Comparison of ENCODE assay signal across 25 mouse cellular contexts in the genomic region with DNA sequence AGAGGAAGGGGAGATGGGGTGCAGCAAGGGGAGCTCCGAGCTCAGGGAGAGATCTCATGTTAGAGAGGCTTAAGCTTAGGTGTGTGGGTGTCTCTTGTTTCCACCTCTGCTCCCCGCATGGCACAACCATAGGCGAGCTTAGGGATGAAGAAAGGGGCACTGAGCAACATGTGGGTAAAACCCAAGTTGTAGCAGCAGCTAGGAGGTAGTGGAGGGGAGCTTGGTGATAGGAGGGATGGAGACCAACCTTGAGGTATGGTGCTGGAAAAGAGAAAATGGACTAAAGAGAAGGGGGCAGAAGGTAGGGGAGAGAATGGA. TPM values are rescaled to one million over a fixed set of nuclear protein-coding genes. Genes with fewer than 3 reads are reported as not detected.
DNase-seq lines count a peak whose midpoint lies in the region; ATAC-seq and TF ChIP-seq lines count a peak whose summit lies in the region.
"Had no signal": no experiment of that assay in that cellular context is flagged by ENCODE, and none has a peak within 500 bp of the region (broad histone marks: within the 10 kb centered on the region; RNA-seq: fewer than 3 reads in every experiment).

No protein-coding gene starts in this region.

- no peak overlapping the region for H3K4me3 ChIP-seq in heart, adult 2 months
- H3K4me3 ChIP-seq in heart, postnatal 0 days (ENCODE audit: low read depth, low read length): no peak overlapping the region
- H3K4me3 ChIP-seq in MEL (ENCODE audit: control insufficient read depth in 1 of 2, insufficient read depth in 1 of 2, low read depth in 2 of 2, low read length in 2 of 2): peak overlapping the region in 1 of 2 experiments; percentile 64; a peak in 2 of 4 replicates
- 0 out of 2 replicates have a peak overlapping the region, but pooled peaks have one; percentile 2 for H3K4me3 ChIP-seq in brown adipose tissue, adult 24 weeks (ENCODE audit: insufficient read depth, low read depth, low read length)
- H3K4me3 ChIP-seq: embryonic facial prominence, embryonic 12.5 days; embryonic facial prominence, embryonic 15.5 days; hindbrain, embryonic 10.5 days had no signal

- no peak for TF ChIP-seq POLR2A in heart, adult 2 months (IDR thresholded peaks at IDR 0.05; ENCODE audit: insufficient read depth, low read depth, low read length)
- no peak for TF ChIP-seq POLR2A in MEL (IDR thresholded peaks at IDR 0.05; ENCODE audit: control insufficient read depth in 1 of 2, insufficient read depth in 1 of 2, low read depth in 1 of 2, low read length in 2 of 2, poor library complexity in 1 of 2)

- no peak for TF ChIP-seq CTCF in heart, adult 2 months (IDR thresholded peaks at IDR 0.05)
- no peak for TF ChIP-seq CTCF in heart, postnatal 0 days (IDR thresholded peaks at IDR 0.05; ENCODE audit: low read depth)
- no peak for TF ChIP-seq CTCF in MEL (IDR thresholded peaks at IDR 0.05 in 2 of 3, conservative IDR thresholded peaks at IDR 0.05 in 1 of 3; ENCODE audit: control insufficient read depth in 1 of 3, insufficient read depth in 1 of 3, low read depth in 2 of 3, low read length in 3 of 3, poor library complexity in 1 of 3, severe bottlenecking in 1 of 3)

- H3K79me2 ChIP-seq in heart, adult 2 months (replicated peaks; ENCODE audit: control insufficient read depth, insufficient read depth, low read length): no peaks in the 10 kb centered on the region
- no peaks in the 10 kb centered on the region for H3K79me2 ChIP-seq in MEL (ENCODE audit: control insufficient read depth, insufficient read depth, low read length, poor library complexity)

- intact Hi-C loops in heart, adult 2 months (cut with DNase I): loop anchor here (5.0 kb wide), 1 partner anchor 32 kb away; no protein-coding TSS in a partner anchor
- intact Hi-C loops in heart, postnatal 14 days (cut with DNase I): no loop called here

- no peak overlapping the region for H3K4me2 ChIP-seq in heart, postnatal 0 days (ENCODE audit: low read depth, low read length)
- H3K4me2 ChIP-seq: embryonic facial prominence, embryonic 12.5 days; embryonic facial prominence, embryonic 15.5 days; heart, embryonic 11.5 days; hindbrain, embryonic 14.5 days had no signal

- H3K9me3 ChIP-seq in heart, postnatal 0 days (replicated peaks; ENCODE audit: control insufficient read depth, low read length): no peaks in the 10 kb centered on the region
- no peaks in the 10 kb centered on the region for H3K9me3 ChIP-seq in MEL (replicated peaks; ENCODE audit: insufficient read depth, low read length)
- H3K9me3 ChIP-seq: embryonic facial prominence, embryonic 12.5 days; embryonic facial prominence, embryonic 15.5 days; hindbrain, embryonic 10.5 days had no signal

- 65% methylated on average over 3 of the region's 3 CpGs for WGBS in heart, adult 2 months
- WGBS in heart, postnatal 0 days: 52% methylated on average over 3 of the region's 3 CpGs

- H3K9ac ChIP-seq in heart, adult 2 months (ENCODE audit: low read depth, low read length): no peak overlapping the region
- H3K9ac ChIP-seq in heart, postnatal 0 days (replicated peaks; ENCODE audit: low read depth, low read length): no peak overlapping the region
- peak overlapping the region; percentile 21 for H3K9ac ChIP-seq in MEL (ENCODE audit: control insufficient read depth, low read depth, low read length, poor library complexity, severe bottlenecking)
- H3K9ac ChIP-seq: embryonic facial prominence, embryonic 12.5 days; embryonic facial prominence, embryonic 15.5 days; forebrain, postnatal 0 days; hindbrain, embryonic 14.5 days had no signal

- peaks cover 31% of the 10 kb centered on the region for H3K4me1 ChIP-seq in heart, adult 2 months (ENCODE audit: control insufficient read depth, insufficient read depth, low read length)
- peaks cover 27% of the 10 kb centered on the region for H3K4me1 ChIP-seq in heart, postnatal 0 days (ENCODE audit: control insufficient read depth, insufficient read depth)
- peaks cover 0 to 23% of the 10 kb centered on the region in 2 experiments; a peak in 3 of 4 replicates for H3K4me1 ChIP-seq in MEL (ENCODE audit: control insufficient read depth in 1 of 2, insufficient read depth in 2 of 2, low read length in 2 of 2)
- H3K4me1 ChIP-seq in brown adipose tissue, adult 24 weeks (ENCODE audit: control insufficient read depth, insufficient read depth, insufficient read length, low read length): peaks cover 14% of the 10 kb centered on the region

- no peak for ATAC-seq in heart, postnatal 0 days (ENCODE audit: insufficient read depth, low read depth)
- ATAC-seq in frontal cortex, adult (ENCODE audit: low TSS enrichment): no peak
- ATAC-seq: activated CD4-positive, CD25-positive, alpha-beta regulatory T cell, adult 4 months; CD4-positive, CD25-positive, alpha-beta regulatory T cell, adult 4 months; forebrain, embryonic 14.5 days; forebrain, postnatal 0 days; hindbrain, postnatal 0 days; inflammation-experienced regulatory T-cells, adult 6 months had no signal

- no peak for DNase-seq in heart, adult 2 months
- DNase-seq in heart, postnatal 14 days: no peak
- DNase-seq in heart, postnatal 0 days (ENCODE audit: low spot score): no peak
- DNase-seq in heart, postnatal 4 days: no peak
- peak; percentile 41 for DNase-seq in MEL (ENCODE audit: low read depth, low spot score)
- DNase-seq: adrenal gland, adult 8-10 months; adrenal gland, postnatal 25 days; cerebellum, adult 18-20 months; cerebellum, adult 9-10 months; forebrain, postnatal 0 days; gastrocnemius, postnatal 10 days; kidney, adult 18-20 months had no signal

- no peak for TF ChIP-seq RAD21 in MEL (IDR thresholded peaks at IDR 0.05; ENCODE audit: low read depth, low read length)

- peak overlapping the region; percentile 85 for H3K27ac ChIP-seq in heart, adult 2 months
- 0 out of 2 replicates have a peak overlapping the region, but pooled peaks have one; percentile 26 for H3K27ac ChIP-seq in heart, postnatal 0 days (ENCODE audit: low read depth)
- H3K27ac ChIP-seq in MEL (ENCODE audit: control insufficient read depth, low read depth, low read length): 0 out of 2 replicates have a peak overlapping the region, but pooled peaks have one; percentile 6
- H3K27ac ChIP-seq in brown adipose tissue, adult 24 weeks (replicated peaks; ENCODE audit: low read depth, low read length): peak overlapping the region; percentile 33
- H3K27ac ChIP-seq: embryonic facial prominence, embryonic 12.5 days; embryonic facial prominence, embryonic 15.5 days; hindbrain, embryonic 10.5 days; hindbrain, embryonic 14.5 days; hindbrain, postnatal 0 days had no signal

- no peaks in the 10 kb centered on the region for H3K36me3 ChIP-seq in heart, adult 2 months (ENCODE audit: control insufficient read depth, insufficient read depth, low read length)
- no peaks in the 10 kb centered on the region for H3K36me3 ChIP-seq in heart, postnatal 0 days (replicated peaks; ENCODE audit: control insufficient read depth, insufficient read depth, low read length)
- peaks cover 0 to 3% of the 10 kb centered on the region in 2 experiments; a peak in 1 of 4 replicates for H3K36me3 ChIP-seq in MEL (ENCODE audit: control insufficient read depth in 1 of 2, insufficient read depth in 2 of 2, low read length in 2 of 2)
- H3K36me3 ChIP-seq: embryonic facial prominence, embryonic 12.5 days had no signal

- H3K27me3 ChIP-seq in heart, adult 2 months (ENCODE audit: control insufficient read depth, insufficient read depth, low read length): no peaks in the 10 kb centered on the region
- H3K27me3 ChIP-seq in heart, postnatal 0 days (ENCODE audit: control insufficient read depth, insufficient read depth, low read length): peaks cover 12% of the 10 kb centered on the region; the same call in 1 of the 2 replicates
- H3K27me3 ChIP-seq in MEL (ENCODE audit: control insufficient read depth in 1 of 2, insufficient read depth in 2 of 2, low read length in 2 of 2): no peaks in the 10 kb centered on the region

- no peak for TF ChIP-seq EP300 in heart, adult 2 months (IDR thresholded peaks at IDR 0.05; ENCODE audit: insufficient read depth, low read depth, low read length)
- TF ChIP-seq EP300 in heart, postnatal 0 days (IDR thresholded peaks at IDR 0.05; ENCODE audit: low read depth): no peak
- TF ChIP-seq EP300 in MEL (IDR thresholded peaks at IDR 0.05; ENCODE audit: low read depth in 1 of 2, low read length in 2 of 2): no peak

RNA-seq across cellular contexts. Expression of a gene that starts 10.5 kb away (rescaled TPM):
- 10 to 100 TPM; 28.5 to 28.8 TPM for total RNA-seq in heart, adult 2 months (2021)
- 27.3 and 32.7 TPM in 2 replicates for polyA plus RNA-seq in heart, adult 2 months (2012; rRNA removed)
- total RNA-seq in heart, postnatal 14 days (2021): 10 to 100 TPM; 48.6 to 56.7 TPM
- total RNA-seq in heart, postnatal 0 days (2014; rRNA removed; ENCODE audit: low replicate concordance): 24.5 and 26.8 TPM in 2 replicates
- 1.8 and 2.0 TPM in 2 replicates for polyA plus RNA-seq in heart, postnatal 0 days (2015; fragmentation: Nextera tagmentation; extraction: Ambion mirVana)
- 10 to 100 TPM; 47.1 to 54.2 TPM for total RNA-seq in heart, postnatal 4 days (2021)
- total RNA-seq in MEL (2012; rRNA removed): 0.16 and 0.27 TPM in 2 replicates
- polyA plus RNA-seq in MEL (2012; ENCODE audit: insufficient read depth in 1 of 2, insufficient read length in 2 of 2, low read depth in 1 of 2, low replicate concordance in 2 of 2, missing spikeins in 1 of 2): under 1 TPM in 1 of 2 experiments, not detected in 1; 0.28 TPM
- polyA plus RNA-seq in brown adipose tissue, adult 24 weeks (2012; ENCODE audit: insufficient read depth, insufficient read length, missing spikeins): 9.7 and 10.1 TPM in 2 replicates
- polyA plus RNA-seq: activated CD4-positive, CD25-positive, alpha-beta regulatory T cell, adult 4 months; CD4-positive, CD25-positive, alpha-beta regulatory T cell, adult 4 months; inflammation-experienced regulatory T-cells, adult 6 months had no signal

RNA-seq across cellular contexts. Expression of a gene that starts 12.9 kb away (rescaled TPM):
- 10 to 100 TPM; 15.3 to 18.4 TPM for total RNA-seq in heart, adult 2 months (2021)
- polyA plus RNA-seq in heart, adult 2 months (2012; rRNA removed): 25.3 and 27.4 TPM in 2 replicates
- total RNA-seq in heart, postnatal 14 days (2021): 10 to 100 TPM; 18.0 to 19.0 TPM
- total RNA-seq in heart, postnatal 0 days (2014; rRNA removed; ENCODE audit: low replicate concordance): 15.8 and 16.6 TPM in 2 replicates
- polyA plus RNA-seq in heart, postnatal 0 days (2015; fragmentation: Nextera tagmentation; extraction: Ambion mirVana): 22.5 and 24.3 TPM in 2 replicates
- total RNA-seq in heart, postnatal 4 days (2021): 10 to 100 TPM; 22.3 to 24.4 TPM
- total RNA-seq in MEL (2012; rRNA removed): 39.6 and 45.3 TPM in 2 replicates
- 100 to 1,000 TPM in 1 of 2 experiments, not detected in 1; 101 TPM for polyA plus RNA-seq in MEL (2012; ENCODE audit: insufficient read depth in 1 of 2, insufficient read length in 2 of 2, low read depth in 1 of 2, low replicate concordance in 2 of 2, missing spikeins in 1 of 2)
- 16.2 and 17.1 TPM in 2 replicates for polyA plus RNA-seq in brown adipose tissue, adult 24 weeks (2012; ENCODE audit: insufficient read depth, insufficient read length, missing spikeins)

RNA-seq across cellular contexts. Expression of a gene that starts 15.3 kb away (rescaled TPM):
- total RNA-seq in heart, adult 2 months (2021): 1 to 10 TPM; 7.9 TPM
- 4.0 and 8.8 TPM in 2 replicates for polyA plus RNA-seq in heart, adult 2 months (2012; rRNA removed)
- 1 to 10 TPM; 8.2 to 8.3 TPM for total RNA-seq in heart, postnatal 14 days (2021)
- 2.6 and 7.1 TPM in 2 replicates for total RNA-seq in heart, postnatal 0 days (2014; rRNA removed; ENCODE audit: low replicate concordance)
- 12.3 and 13.4 TPM in 2 replicates for polyA plus RNA-seq in heart, postnatal 0 days (2015; fragmentation: Nextera tagmentation; extraction: Ambion mirVana)
- 1 to 10 TPM; 6.1 to 9.5 TPM for total RNA-seq in heart, postnatal 4 days (2021)
- 4.4 and 7.0 TPM in 2 replicates for total RNA-seq in MEL (2012; rRNA removed)
- polyA plus RNA-seq in MEL (2012; ENCODE audit: insufficient read depth in 1 of 2, insufficient read length in 2 of 2, low read depth in 1 of 2, low replicate concordance in 2 of 2, missing spikeins in 1 of 2): 1 to 10 TPM in 1 of 2 experiments, not detected in 1; 6.4 TPM
- polyA plus RNA-seq in brown adipose tissue, adult 24 weeks (2012; ENCODE audit: insufficient read depth, insufficient read length, missing spikeins): 11.1 and 26.4 TPM in 2 replicates

RNA-seq across cellular contexts. Expression of a gene that starts 30.5 kb away (rescaled TPM):
- total RNA-seq in heart, adult 2 months (2021): 1 to 10 TPM in 1 of 2 experiments, under 1 TPM in 1; 0.86 to 1.4 TPM
- 2.7 and 7.0 TPM in 2 replicates for polyA plus RNA-seq in heart, adult 2 months (2012; rRNA removed)
- 1 to 10 TPM; 1.9 to 3.1 TPM for total RNA-seq in heart, postnatal 14 days (2021)
- total RNA-seq in heart, postnatal 0 days (2014; rRNA removed; ENCODE audit: low replicate concordance): 0.35 TPM in 1 of 2 replicates, not detected in the other
- 0.16 and 0.19 TPM in 2 replicates for polyA plus RNA-seq in heart, postnatal 0 days (2015; fragmentation: Nextera tagmentation; extraction: Ambion mirVana)
- under 1 TPM; 0.52 to 0.91 TPM for total RNA-seq in heart, postnatal 4 days (2021)
- total RNA-seq in MEL (2012; rRNA removed): not detected in 2 replicates
- 1 to 10 TPM in 1 of 2 experiments, not detected in 1; 1.0 TPM for polyA plus RNA-seq in MEL (2012; ENCODE audit: insufficient read depth in 1 of 2, insufficient read length in 2 of 2, low read depth in 1 of 2, low replicate concordance in 2 of 2, missing spikeins in 1 of 2)
- polyA plus RNA-seq in brown adipose tissue, adult 24 weeks (2012; ENCODE audit: insufficient read depth, insufficient read length, missing spikeins): not detected in 2 replicates
- polyA plus RNA-seq: C2C12; heart, embryonic 11.5 days had no signal

RNA-seq across cellular contexts. Expression of a gene that starts 31.5 kb away (rescaled TPM):
- total RNA-seq in heart, adult 2 months (2021): 10 to 100 TPM; 53.0 to 63.9 TPM
- polyA plus RNA-seq in heart, adult 2 months (2012; rRNA removed): 50.5 and 55.7 TPM in 2 replicates
- 10 to 100 TPM; 42.6 to 43.2 TPM for total RNA-seq in heart, postnatal 14 days (2021)
- 35.7 and 37.4 TPM in 2 replicates for total RNA-seq in heart, postnatal 0 days (2014; rRNA removed; ENCODE audit: low replicate concordance)
- 24.0 and 25.7 TPM in 2 replicates for polyA plus RNA-seq in heart, postnatal 0 days (2015; fragmentation: Nextera tagmentation; extraction: Ambion mirVana)
- 10 to 100 TPM; 37.8 to 41.8 TPM for total RNA-seq in heart, postnatal 4 days (2021)
- total RNA-seq in MEL (2012; rRNA removed): 20.2 and 29.2 TPM in 2 replicates
- polyA plus RNA-seq in MEL (2012; ENCODE audit: insufficient read depth in 1 of 2, insufficient read length in 2 of 2, low read depth in 1 of 2, low replicate concordance in 2 of 2, missing spikeins in 1 of 2): 100 to 1,000 TPM in 1 of 2 experiments, 10 to 100 TPM in 1; 67.1 to 147 TPM
- 30.2 and 32.3 TPM in 2 replicates for polyA plus RNA-seq in brown adipose tissue, adult 24 weeks (2012; ENCODE audit: insufficient read depth, insufficient read length, missing spikeins)

Comparison
In these comparisons a context has a peak if more than half of its experiments do, and no peak if none do; other contexts are left out.
1. H3K27ac ChIP-seq: peak in every context shown above with its lines; median percentile 85 in heart, adult 2 months; 33 in brown adipose tissue, adult 24 weeks; 26 in heart, postnatal 0 days; 6 in MEL.
2. RNA of a gene that starts 10.5 kb away (total RNA-seq): 48.6 to 56.7 TPM in heart, postnatal 14 days, 47.1 to 54.2 TPM in heart, postnatal 4 days, 28.5 to 28.8 TPM in heart, adult 2 months and 24.5 to 26.8 TPM in heart, postnatal 0 days; 0.16 to 0.27 TPM in MEL; every median in the first group is over 10 times any median in the second.